Mouse (Mus musculus) fat pad, adult 2 months (tissue): ENCODE data around the gene Dapk3.
"Not testable (repeated sequence)": the region's sequence is repeated elsewhere in the genome, so short reads cannot be mapped to it uniquely, and the experiment has no call there.

Source experiments
- DNase-seq: peaks from one replicate; pipeline ENCODE4 v3.0.0-alpha.2; 2011; ENCODE audit warnings: low read depth, low spot score; ENCODE audit errors: extremely low read depth

The Dapk3 gene

GRCm38 (mm10) chr10:81198990-81199389, 16.2 kb downstream of the Dapk3 start:
- no peak for DNase-seq

GRCm38 (mm10) chr10:81200141-81200540, 17.3 kb downstream of the Dapk3 start:
- DNase-seq: no peak

GRCm38 (mm10) chr10:81200605-81201287, 17.9 kb downstream of the Dapk3 start:
- DNase-seq: no peak

DNA sequence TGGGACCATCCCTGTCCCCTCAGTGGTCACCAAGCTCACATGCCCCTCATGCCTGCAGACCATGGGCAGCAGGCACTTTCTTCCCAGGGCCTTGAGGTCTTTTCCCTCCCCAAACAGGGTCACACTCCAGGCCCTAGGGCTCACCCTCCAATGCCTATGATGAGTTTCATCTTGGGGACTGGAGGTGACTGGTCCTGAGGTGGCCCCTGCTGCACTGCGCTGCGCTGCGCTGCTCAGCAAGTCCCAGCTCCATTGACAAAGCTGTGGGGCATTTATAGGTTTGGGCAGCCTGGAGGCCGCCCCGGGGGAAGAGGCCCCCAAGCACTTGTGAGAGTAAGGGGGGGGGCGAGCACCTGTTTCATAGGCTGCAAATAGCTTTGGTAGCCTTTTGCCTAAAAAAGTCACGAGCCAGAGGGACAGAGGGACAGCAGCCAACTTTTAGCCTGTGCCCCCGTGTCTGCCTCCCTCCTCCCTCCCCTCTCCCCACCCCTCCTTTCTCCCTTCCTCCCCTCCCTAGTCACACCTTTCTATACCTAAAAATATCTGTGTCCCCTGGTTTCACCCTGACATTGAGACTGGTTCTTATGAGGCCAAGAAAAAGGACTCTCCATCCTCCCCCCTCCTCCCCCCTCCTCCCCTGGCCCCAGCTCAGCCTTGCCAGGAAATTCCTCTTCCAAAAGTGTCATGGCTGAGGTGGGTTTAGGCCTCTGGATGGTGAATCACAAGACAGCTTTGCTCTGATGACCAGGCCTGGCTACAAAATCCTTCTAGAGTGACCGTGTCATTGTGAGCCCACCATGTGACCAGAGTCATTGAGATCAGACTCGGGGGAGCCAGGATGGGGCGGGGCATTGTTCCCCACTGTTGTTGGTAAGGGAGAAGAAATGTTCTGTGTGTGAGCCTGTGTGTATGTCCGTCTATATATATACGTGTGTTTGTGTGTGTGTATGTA, 19.3 kb downstream of the Dapk3 start, which contains the start of gene Nmrk2:
TSS of gene Nmrk2 (minus strand) at position 245 of the 952 bp plus-strand sequence.
- DNase-seq: no peak

DNA sequence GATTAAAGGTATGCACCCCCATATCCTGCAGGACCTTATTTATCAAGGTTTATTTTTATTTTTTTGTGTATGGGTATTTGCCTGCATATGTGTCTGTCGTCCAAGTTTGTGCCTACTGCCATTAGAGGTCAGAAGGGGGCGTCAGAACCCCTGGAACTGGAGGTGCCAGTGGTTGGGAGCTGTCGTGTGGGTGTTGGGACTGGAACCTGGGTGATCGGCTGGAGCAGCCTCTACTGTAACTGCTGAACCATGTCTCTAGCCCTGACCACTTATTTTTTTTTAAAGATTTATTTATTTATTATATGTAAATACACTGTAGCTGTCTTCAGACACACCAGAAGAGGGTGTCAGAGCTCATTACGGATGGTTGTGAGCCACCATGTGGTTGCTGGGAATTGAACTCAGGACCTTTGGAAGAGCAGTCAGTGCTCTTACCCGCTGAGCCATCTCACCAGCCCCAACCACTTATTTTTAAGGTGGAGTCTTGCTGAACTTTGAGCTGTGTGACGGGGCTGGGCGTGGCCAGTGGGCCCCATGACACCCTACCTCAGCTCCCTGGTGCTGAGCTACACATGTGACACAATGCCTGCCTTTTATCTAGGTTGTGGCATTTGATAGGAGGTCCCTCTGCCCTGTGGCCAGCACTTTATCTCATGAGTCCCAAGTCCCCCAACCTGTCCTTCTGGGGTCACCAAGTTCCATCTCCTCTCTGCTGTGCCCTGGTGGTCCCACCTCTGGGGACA, 20.3 kb downstream of the Dapk3 start:
- DNase-seq: no peak

DNA sequence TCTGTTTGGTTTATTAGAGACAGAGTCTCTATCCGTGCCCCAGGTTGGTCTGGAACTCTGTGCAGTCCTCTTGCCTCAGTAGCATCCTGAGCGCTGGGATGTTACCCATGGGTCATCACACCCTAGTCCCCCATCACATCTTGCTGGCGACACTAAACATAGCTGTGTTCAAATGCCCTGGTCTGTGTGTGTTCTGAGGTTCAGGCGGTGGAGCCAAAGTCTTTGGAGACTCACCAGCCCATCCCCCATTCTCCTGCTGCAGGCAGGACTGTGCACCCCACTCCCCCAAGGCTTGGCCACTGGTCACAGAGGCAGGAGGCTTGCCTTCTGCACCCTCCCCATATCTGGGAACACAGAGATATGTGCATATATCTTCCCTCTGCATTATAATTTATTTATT, 21.3 kb downstream of the Dapk3 start:
- DNase-seq: no peak

GRCm38 (mm10) chr10:81210154-81210553, 27.3 kb downstream of the Dapk3 start:
- no peak for DNase-seq

GRCm38 (mm10) chr10:81216260-81216659, 33.5 kb downstream of the Dapk3 start:
- no peak for DNase-seq

DNA sequence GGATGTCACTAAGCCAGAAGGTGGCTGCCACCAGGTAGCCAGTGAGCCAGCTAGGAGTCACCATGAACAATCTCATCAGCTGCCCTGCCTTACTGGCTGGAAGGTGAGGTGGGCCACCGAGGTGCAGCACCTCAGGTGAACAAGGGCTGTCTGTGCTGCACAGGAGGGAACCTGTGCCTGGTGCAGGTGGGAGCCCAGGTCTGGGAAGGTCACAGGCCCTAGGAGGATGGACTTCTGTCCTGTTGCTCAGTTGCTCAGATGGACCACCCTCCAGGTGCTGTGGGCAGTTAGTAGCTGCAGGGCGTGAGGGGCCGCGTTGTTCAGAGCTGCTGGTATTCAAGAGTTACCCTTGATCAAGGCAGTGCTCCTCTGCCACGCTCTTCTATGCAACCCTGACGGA, 34.0 kb downstream of the Dapk3 start:
- no peak for DNase-seq

GRCm38 (mm10) chr10:81217267-81217666, 34.5 kb downstream of the Dapk3 start:
- DNase-seq: not testable (repeated sequence)

DNA sequence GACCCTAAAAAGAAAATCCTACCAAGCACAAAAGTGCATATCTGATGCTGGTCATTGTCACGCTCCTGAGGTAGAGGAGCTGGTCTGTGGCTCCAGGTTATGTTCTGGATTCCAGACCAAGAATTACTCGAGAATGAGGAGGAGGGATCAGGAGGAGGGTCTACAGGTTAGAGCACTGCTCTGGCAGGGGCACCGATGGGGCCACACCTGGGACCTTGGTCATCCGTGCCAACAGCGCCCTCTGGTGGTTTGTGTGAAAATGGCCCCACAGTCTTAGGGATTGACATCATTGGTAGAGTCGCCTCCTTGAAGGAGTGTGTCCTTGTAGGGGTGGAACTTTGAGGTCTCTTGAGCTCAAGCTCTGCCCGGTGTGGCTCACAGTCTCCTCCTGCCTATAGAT, 35.2 kb downstream of the Dapk3 start:
- DNase-seq: no peak

GRCm38 (mm10) chr10:81221402-81222015, 38.7 kb downstream of the Dapk3 start:
- no peak for DNase-seq

DNA sequence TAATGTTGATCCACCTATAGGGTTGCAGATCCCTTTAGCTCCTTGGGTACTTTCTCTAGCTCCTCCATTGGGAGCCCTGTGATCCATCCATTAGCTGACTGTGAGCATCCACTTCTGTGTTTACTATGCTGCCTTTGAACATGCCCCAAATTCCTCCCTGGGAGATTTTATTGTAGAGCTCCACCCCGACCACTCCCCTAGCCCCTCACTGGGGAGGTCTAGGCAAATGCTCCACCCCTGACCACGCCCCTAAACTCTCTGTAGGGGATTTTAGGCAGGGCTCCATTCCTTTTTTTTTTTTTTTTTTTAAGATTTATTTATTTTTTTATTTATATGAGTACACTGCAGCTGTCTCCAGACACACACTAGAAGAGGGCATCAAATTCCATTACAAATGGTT, 40.9 kb downstream of the Dapk3 start:
- DNase-seq: not testable (repeated sequence)

DNA sequence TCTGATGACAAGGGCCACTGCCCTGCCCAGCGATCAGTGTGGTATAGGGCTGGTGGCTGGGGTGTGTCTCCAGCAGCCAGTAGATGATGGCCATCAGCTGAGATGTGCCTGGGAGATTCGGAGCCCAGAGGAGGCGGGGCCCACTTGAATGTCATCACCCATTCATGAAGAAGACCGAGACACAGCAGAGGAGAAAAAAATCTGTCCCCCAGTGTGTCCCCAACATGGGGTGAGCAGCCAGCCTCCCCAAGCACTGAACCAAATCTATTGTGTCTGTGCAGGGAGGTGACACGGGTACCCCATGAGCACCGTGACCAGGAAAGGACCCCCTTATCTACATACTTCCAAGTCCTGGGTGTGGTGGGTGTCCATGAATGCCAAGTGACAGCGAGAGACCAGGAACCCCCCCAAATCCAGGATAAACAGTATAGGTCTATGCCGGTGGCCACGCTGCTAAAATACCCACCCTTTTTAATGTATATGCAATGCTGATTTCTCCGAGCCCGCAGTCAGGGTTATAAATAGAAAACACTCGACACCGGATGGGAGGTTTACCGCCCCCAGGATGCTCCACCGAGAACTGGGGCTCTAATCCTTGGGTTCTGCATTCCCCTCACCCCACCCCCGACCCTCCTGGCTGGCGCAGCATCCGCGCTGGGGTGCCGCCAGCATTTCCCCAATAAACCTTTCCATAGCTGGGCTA, 47.1 kb downstream of the Dapk3 start:
- no peak for DNase-seq

- no peak for DNase-seq
Measured at GRCm38 (mm10) chr10:81230438-81231332, 47.9 kb downstream of the Dapk3 start, which contains the start of gene Atcay. Gene Atcay, minus strand, starts transcription at chr10:81230833.

GRCm38 (mm10) chr10:81231436-81231835, 48.6 kb downstream of the Dapk3 start:
- DNase-seq: no peak

GRCm38 (mm10) chr10:81232580-81233225, 49.9 kb downstream of the Dapk3 start, which contains the start of gene Zfr2:
Gene Zfr2, plus strand, starts transcription at chr10:81233155.
- DNase-seq: peak; percentile 33

- no peak for DNase-seq
Measured at GRCm38 (mm10) chr10:81233226-81233585, 50.4 kb downstream of the Dapk3 start.

- DNase-seq: no peak
Measured at GRCm38 (mm10) chr10:81234206-81234605, 51.4 kb downstream of the Dapk3 start.
